Mouse (Mus musculus) megakaryocyte, embryonic 14.5 days (primary cell): Measurements from ENCODE around the gene Fosb.

Source experiments
- FLI1 ChIP-seq: IDR thresholded peaks from 2 replicates; pipeline ENCODE4 v1.6.1; 2012; ENCODE audit warnings: low read length, inconsistent platforms, mixed read lengths
- GATA1 ChIP-seq: IDR thresholded peaks from 3 replicates; pipeline ENCODE4 v1.6.1; 2012; ENCODE audit warnings: mixed read lengths, low read length, inconsistent platforms, borderline replicate concordance

DNA sequence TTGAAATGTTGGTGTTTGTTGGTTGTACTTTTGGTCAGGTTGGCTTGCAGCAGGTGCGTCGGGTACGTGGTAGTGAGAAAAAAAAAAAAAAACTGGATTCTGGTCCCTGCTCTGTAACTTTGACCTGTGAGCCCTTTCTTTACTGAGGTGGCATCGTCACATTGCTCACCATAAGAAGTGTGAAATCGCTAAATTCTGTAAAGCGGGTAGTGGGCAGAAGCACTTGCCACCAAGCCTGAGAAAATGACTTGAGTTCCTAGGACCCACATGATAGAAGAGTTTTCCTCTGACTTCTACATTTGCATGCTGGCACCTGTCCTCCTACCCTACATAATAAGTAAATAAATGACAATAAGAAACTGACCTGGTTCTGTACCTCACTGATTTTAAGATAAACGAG, 10.8 kb upstream of the Fosb start:
- TF ChIP-seq GATA1: no peak
- TF ChIP-seq FLI1: no peak
